Mouse (Mus musculus): ENCODE data around the gene Hsf2. TPM values are rescaled to one million over a fixed set of nuclear protein-coding genes. Genes with fewer than 3 reads are reported as not detected.

Hsf2 gene
- 0.34 TPM in 1 of 2 replicates, not detected in the other for polyA plus RNA-seq (2012; ENCODE audit: low replicate concordance)

GRCm38 (mm10) chr10:57485908-57486541 lies at the start of gene Hsf2:
Gene Hsf2 (plus strand): TSS chr10:57486385.

GRCm38 (mm10) chr10:57532218-57533101 lies 46.3 kb downstream of the Hsf2 start, which contains the start of gene Serinc1:
Gene Serinc1 (minus strand): TSS chr10:57532530.

Other genes starting within 250 kb of the Hsf2 start
- 1.4 and 23.3 TPM in 2 replicates for gene Serinc1, start 46.1 kb downstream of the Hsf2 start, polyA plus RNA-seq (2012; ENCODE audit: low replicate concordance)
- gene Pkib, start 145.6 kb downstream of the Hsf2 start, polyA plus RNA-seq (2012; ENCODE audit: low replicate concordance) = 2.0 and 3.1 TPM in 2 replicates